Mouse (Mus musculus) thymus, adult 2 months (tissue): ENCODE data around the gene Ubiad1.

Experiments
- CTCF ChIP-seq: fragments of 200-500 bp; IDR thresholded peaks from 2 replicates; pipeline ENCODE4 v1.5.1; 2012; ENCODE audit warnings: mild to moderate bottlenecking, control low read depth, low read length, moderate library complexity, borderline replicate concordance; ENCODE audit not compliant: control insufficient read depth, poor library complexity, insufficient read depth; ENCODE audit errors: extremely low read depth
- POLR2A ChIP-seq: fragments of 200-500 bp; IDR thresholded peaks from 2 replicates; pipeline ENCODE4 v1.6.1; 2012; ENCODE audit warnings: mild to moderate bottlenecking, low read length, control low read depth, moderate library complexity; ENCODE audit not compliant: control insufficient read depth, poor library complexity, insufficient read depth; ENCODE audit errors: extremely low read depth

DNA sequence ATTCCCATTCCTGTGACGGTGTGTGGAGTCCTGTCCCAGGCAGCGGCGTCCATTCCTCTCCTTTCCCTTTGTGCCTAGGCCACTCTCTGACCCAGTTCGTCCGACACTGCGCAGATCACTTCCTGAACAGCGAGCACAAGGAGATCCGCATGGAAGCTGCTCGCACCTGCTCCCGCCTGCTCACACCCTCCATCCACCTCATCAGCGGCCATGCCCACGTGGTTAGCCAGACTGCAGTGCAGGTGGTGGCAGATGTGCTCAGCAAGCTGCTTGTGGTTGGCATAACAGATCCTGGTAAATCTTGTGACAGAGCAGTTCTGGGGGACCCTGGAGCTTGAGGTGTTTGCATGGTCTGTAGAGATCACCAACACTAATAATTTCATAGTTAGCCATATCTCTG lies 20.3 kb upstream of the Ubiad1 start:
- no peak for TF ChIP-seq CTCF
- no peak for TF ChIP-seq POLR2A
